Mouse (Mus musculus): ENCODE data around the gene Rpl19.

Rpl19 gene

GRCm38 (mm10) chr11:98052989-98053834 is 26.7 kb downstream of the Rpl19 start, which contains the start of gene Stac2:
TSS of gene Stac2 (minus strand) at chr11:98053462.
- peak; percentile 76 to 77 for DNase-seq

GRCm38 (mm10) chr11:98057466-98057865 is 31.0 kb downstream of the Rpl19 start:
- DNase-seq = no peak

GRCm38 (mm10) chr11:98057998-98058397 is 31.5 kb downstream of the Rpl19 start:
- DNase-seq = no peak

GRCm38 (mm10) chr11:98059662-98060061 is 33.2 kb downstream of the Rpl19 start:
- no peak for DNase-seq

- DNase-seq = no peak
These were observed 33.7 kb downstream of the Rpl19 start for GRCm38 (mm10) chr11:98060104-98060692.

GRCm38 (mm10) chr11:98061441-98061840 is 34.9 kb downstream of the Rpl19 start:
- DNase-seq = no peak

GRCm38 (mm10) chr11:98061904-98062562 is 35.5 kb downstream of the Rpl19 start:
- peak; percentile 63 to 69 for DNase-seq

- DNase-seq = no peak
These were observed 39.7 kb downstream of the Rpl19 start for GRCm38 (mm10) chr11:98066201-98066600.

- no peak for DNase-seq
These were observed 40.7 kb downstream of the Rpl19 start for GRCm38 (mm10) chr11:98067255-98067654.

- no peak for DNase-seq
These were observed 46.9 kb downstream of the Rpl19 start for GRCm38 (mm10) chr11:98073442-98073841.

- DNase-seq = peak; percentile 75 to 82
These were observed 48.8 kb downstream of the Rpl19 start for GRCm38 (mm10) chr11:98075195-98075808.

GRCm38 (mm10) chr11:98077086-98077485 is 50.6 kb downstream of the Rpl19 start:
- DNase-seq = no peak

All from lung, adult 18-20 months (tissue).